Mouse (Mus musculus): ENCODE data around the gene Smc6. TPM values are rescaled to one million over a fixed set of nuclear protein-coding genes. Genes with fewer than 3 reads are reported as not detected.

Smc6 gene
- total and polyA plus RNA-seq, 3 experiments, result 47.9 to 84.4 (median 50.1) TPM

DNA sequence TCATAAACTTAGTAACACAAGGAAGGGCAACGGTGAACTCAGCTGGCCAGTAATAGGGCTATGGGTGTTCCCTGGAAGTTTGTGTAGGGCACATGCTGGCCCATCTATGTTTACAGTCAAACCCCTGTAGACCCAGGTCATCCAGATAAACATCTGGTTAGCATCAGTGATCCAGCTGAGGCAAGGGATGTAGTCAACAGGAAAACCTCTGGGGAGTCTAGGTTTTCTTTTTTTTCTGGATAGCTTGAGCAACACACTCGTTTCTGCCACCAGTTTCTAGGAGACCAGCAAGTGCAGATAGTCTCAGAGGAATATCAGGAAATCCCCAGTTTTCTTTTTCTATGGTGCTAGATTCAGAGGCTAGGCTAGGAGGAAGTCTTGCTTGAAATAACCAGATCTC is 80.3 kb downstream of the Smc6 start (continued):
- TF ChIP-seq USF1 (IDR thresholded peaks at IDR 0.05; ENCODE audit: low read depth, low read length) (no peak), PAX5 (IDR thresholded peaks at IDR 0.05; ENCODE audit: low read length) (no peak)

DNA sequence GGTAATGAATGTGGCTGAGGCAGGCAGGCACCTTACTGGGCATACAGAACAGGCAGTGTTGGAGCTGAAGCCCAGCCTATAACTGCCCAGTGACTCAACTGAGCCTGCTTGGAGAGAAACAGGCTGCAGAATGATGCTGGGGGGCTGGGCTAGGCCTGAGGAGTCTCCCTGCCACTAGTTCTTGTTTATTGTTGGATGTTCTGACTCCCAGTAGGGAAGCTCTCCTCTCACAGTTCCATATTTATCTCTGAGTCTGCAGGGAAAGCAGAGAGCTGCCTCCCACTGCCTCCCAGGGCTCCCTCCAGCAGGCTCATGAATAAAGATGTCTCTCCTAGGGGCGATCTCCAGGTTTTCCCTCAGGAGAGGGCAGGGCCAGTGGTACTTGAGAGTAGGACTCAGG is 82.7 kb downstream of the Smc6 start:
- dilution Hi-C loops (cut with MboI; ENCODE audit: extremely low pct_ligation_motif_present, extremely low pct_unique_long_range_greater_than_20kb, low sequenced_read_pairs), result no loop called here

DNA sequence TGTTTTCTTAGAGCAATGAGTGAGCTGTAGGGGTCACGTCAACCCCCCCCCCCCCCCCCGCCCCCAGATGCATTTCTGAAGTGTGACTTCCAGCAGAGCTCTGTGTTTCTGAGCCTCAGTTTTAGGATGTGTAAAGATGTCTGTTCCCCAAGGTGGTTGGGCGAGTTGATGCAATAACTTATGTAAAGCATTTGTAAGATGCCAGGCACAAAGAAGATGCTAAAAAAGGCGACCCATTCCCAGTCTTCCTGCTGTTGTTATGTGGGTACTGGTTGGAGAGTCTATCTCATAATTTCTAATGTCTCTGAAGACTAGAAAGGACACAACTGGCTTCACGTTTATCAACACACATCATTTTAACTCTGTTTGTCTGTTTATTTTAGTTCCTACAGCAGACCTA is 84.2 kb downstream of the Smc6 start:
- Histone ChIP-seq H3K9ac (ENCODE audit: insufficient read depth, low read depth) (no peak overlapping the region), H3K27ac (ENCODE audit: insufficient read depth, low read depth) (no peak overlapping the region), H3K4me1 (ENCODE audit: control insufficient read depth in 1 of 2, insufficient read depth in 2 of 2) (peaks cover 6 to 21% of the 10 kb centered on the region in 2 experiments), H3K27me3 (replicated peaks) (no peaks in the 10 kb centered on the region), H3K4me2 (ENCODE audit: insufficient read depth, low read depth, poor library complexity, severe bottlenecking) (no peak overlapping the region), H3K79me2 (replicated peaks; ENCODE audit: control insufficient read depth, extremely low read depth, insufficient read depth, poor library complexity, severe bottlenecking) (no peaks in the 10 kb centered on the region), H3K4me3 (replicated peaks in 1 of 3; ENCODE audit: low read depth in 2 of 3, low read length in 2 of 3, poor library complexity in 1 of 3) (no peak overlapping the region), H3K36me3 (replicated peaks in 1 of 2; ENCODE audit: control insufficient read depth in 1 of 2, insufficient read depth in 1 of 2, low read length in 1 of 2) (no peaks in the 10 kb centered on the region), H3K9me3 (replicated peaks; ENCODE audit: low read length) (no peaks in the 10 kb centered on the region)
- dilution Hi-C loops (cut with MboI; ENCODE audit: extremely low pct_ligation_motif_present, extremely low pct_unique_long_range_greater_than_20kb, low sequenced_read_pairs) (no loop called here), in situ Hi-C loops (cut with MboI; ENCODE audit: low pct_ligation_motif_present, low pct_unique_long_range_greater_than_20kb, low sequenced_read_pairs) (loop anchor here (10.0 to 25.0 kb wide), 2 partner anchors 763 to 795 kb away; no protein-coding TSS in a partner anchor)
- TF ChIP-seq MYC (IDR thresholded peaks at IDR 0.05; ENCODE audit: low read depth, low read length) (no peak), USF2 (conservative IDR thresholded peaks at IDR 0.05; ENCODE audit: low read depth, low read length) (no peak), CTCF (conservative IDR thresholded peaks at IDR 0.05 in 1 of 2, IDR thresholded peaks at IDR 0.05 in 1 of 2; ENCODE audit: low read depth in 2 of 2, low read length in 2 of 2) (no peak), MAZ (IDR thresholded peaks at IDR 0.05; ENCODE audit: low read depth, low read length) (no peak), NRF1 (IDR thresholded peaks at IDR 0.05; ENCODE audit: low read depth, low read length) (no peak), ELF1 (IDR thresholded peaks at IDR 0.05; ENCODE audit: low read depth, low read length) (no peak), TBP (conservative IDR thresholded peaks at IDR 0.05; ENCODE audit: low read depth, low read length) (no peak), ZNF384 (IDR thresholded peaks at IDR 0.05; ENCODE audit: low read depth, low read length) (no peak), CHD1 (IDR thresholded peaks at IDR 0.05; ENCODE audit: low read depth, low read length) (no peak), MAX (IDR thresholded peaks at IDR 0.05; ENCODE audit: low read length) (no peak), POLR2A (IDR thresholded peaks at IDR 0.05; ENCODE audit: low read depth, low read length) (no peak), USF1 (IDR thresholded peaks at IDR 0.05; ENCODE audit: low read depth, low read length) (no peak), MEF2A (IDR thresholded peaks at IDR 0.05; ENCODE audit: borderline replicate concordance, low read depth, low read length) (no peak), POLR2AphosphoS2 (IDR thresholded peaks at IDR 0.05; ENCODE audit: low read depth, low read length) (no peak)
- DNase-seq (ENCODE audit: extremely low read depth), result no peak

More for the DNA sequence above, 82.7 kb downstream of the Smc6 start:
- Histone ChIP-seq H3K4me1 (ENCODE audit: control insufficient read depth in 1 of 2, insufficient read depth in 2 of 2) (peaks cover 6 to 21% of the 10 kb centered on the region in 2 experiments), H3K36me3 (replicated peaks in 1 of 2; ENCODE audit: control insufficient read depth in 1 of 2, insufficient read depth in 1 of 2, low read length in 1 of 2) (no peaks in the 10 kb centered on the region), H3K79me2 (replicated peaks; ENCODE audit: control insufficient read depth, extremely low read depth, insufficient read depth, poor library complexity, severe bottlenecking) (no peaks in the 10 kb centered on the region), H3K4me2 (ENCODE audit: insufficient read depth, low read depth, poor library complexity, severe bottlenecking) (no peak overlapping the region), H3K9ac (ENCODE audit: insufficient read depth, low read depth) (no peak overlapping the region), H3K27me3 (replicated peaks) (no peaks in the 10 kb centered on the region), H3K9me3 (replicated peaks; ENCODE audit: low read length) (no peaks in the 10 kb centered on the region), H3K4me3 (replicated peaks in 1 of 3; ENCODE audit: low read depth in 2 of 3, low read length in 2 of 3, poor library complexity in 1 of 3) (no peak overlapping the region), H3K27ac (ENCODE audit: insufficient read depth, low read depth) (no peak overlapping the region)
- DNase-seq (ENCODE audit: extremely low read depth), result no peak
- TF ChIP-seq HCFC1 (IDR thresholded peaks at IDR 0.05; ENCODE audit: low read depth, low read length) (no peak), PAX5 (IDR thresholded peaks at IDR 0.05; ENCODE audit: low read length) (no peak), ELF1 (IDR thresholded peaks at IDR 0.05; ENCODE audit: low read depth, low read length) (no peak)
- in situ Hi-C loops (cut with MboI; ENCODE audit: low pct_ligation_motif_present, low pct_unique_long_range_greater_than_20kb, low sequenced_read_pairs), result loop anchor here (25.0 kb wide), 1 partner anchor 761 kb away; no protein-coding TSS in a partner anchor
